Mouse (Mus musculus): Measurements from ENCODE around the gene Cxcr3.

The Cxcr3 gene

GRCm38 (mm10) chrX:101733828-101734319 lies at the start of gene Cxcr3:
Gene Cxcr3, minus strand, starts transcription at chrX:101734269.
- DNase-seq, result peak; percentile 22

GRCm38 (mm10) chrX:101772035-101772434 lies 38.0 kb upstream of the Cxcr3 start:
- peak; percentile 63 for DNase-seq

- DNase-seq, result no peak
Measured at GRCm38 (mm10) chrX:101770307-101770706, 36.2 kb upstream of the Cxcr3 start.

- DNase-seq, result no peak
Measured at GRCm38 (mm10) chrX:101769478-101769877, 35.4 kb upstream of the Cxcr3 start.

GRCm38 (mm10) chrX:101767280-101767679 lies 33.2 kb upstream of the Cxcr3 start:
- DNase-seq, result no peak

- no peak for DNase-seq
Measured at GRCm38 (mm10) chrX:101765111-101765510, 31.0 kb upstream of the Cxcr3 start.

GRCm38 (mm10) chrX:101764621-101765020 lies 30.6 kb upstream of the Cxcr3 start:
- no peak for DNase-seq

- no peak for DNase-seq
Measured at GRCm38 (mm10) chrX:101754478-101754877, 20.4 kb upstream of the Cxcr3 start.

- no peak for DNase-seq
Measured at GRCm38 (mm10) chrX:101750144-101750543, 16.1 kb upstream of the Cxcr3 start.

- DNase-seq, result no peak
Measured at GRCm38 (mm10) chrX:101741064-101741433, 7.0 kb upstream of the Cxcr3 start.

- no peak for DNase-seq
Measured at GRCm38 (mm10) chrX:101740335-101741063, 6.4 kb upstream of the Cxcr3 start.

- DNase-seq, result no peak
Measured at GRCm38 (mm10) chrX:101737201-101737600, 3.1 kb upstream of the Cxcr3 start.

GRCm38 (mm10) chrX:101734981-101735380 lies 912 bp upstream of the Cxcr3 start:
- no peak for DNase-seq

GRCm38 (mm10) chrX:101733288-101733687 lies 781 bp downstream of the Cxcr3 start:
- DNase-seq, result no peak

- DNase-seq, result no peak
Measured at GRCm38 (mm10) chrX:101732644-101733043, 1.4 kb downstream of the Cxcr3 start.

- no peak for DNase-seq
Measured at GRCm38 (mm10) chrX:101730010-101730409, 4.1 kb downstream of the Cxcr3 start.

GRCm38 (mm10) chrX:101720401-101720800 lies 13.7 kb downstream of the Cxcr3 start:
- no peak for DNase-seq

GRCm38 (mm10) chrX:101705111-101705510 lies 29.0 kb downstream of the Cxcr3 start:
- DNase-seq, result no peak

GRCm38 (mm10) chrX:101698232-101698631 lies 35.8 kb downstream of the Cxcr3 start:
- no peak for DNase-seq

- no peak for DNase-seq
Measured at GRCm38 (mm10) chrX:101697537-101697936, 36.5 kb downstream of the Cxcr3 start.

GRCm38 (mm10) chrX:101695686-101696085 lies 38.4 kb downstream of the Cxcr3 start:
- no peak for DNase-seq
